Mouse (Mus musculus) CH12.LX (cell line): ENCODE data around the gene Galk2. TPM values are rescaled to one million over a fixed set of nuclear protein-coding genes. Genes with fewer than 3 reads are reported as not detected.
A peak's percentile ranks its signal among the peaks of the same experiment; 100 is the strongest.

Source experiments
- DNase-seq: peaks from one replicate; pipeline ENCODE4 v3.0.0-alpha.2; 2013; ENCODE audit errors: extremely low read depth
- H3K27ac ChIP-seq: 2 replicates; pipeline ENCODE4 v1.5.1; 2012; ENCODE audit warnings: low read depth, mild to moderate bottlenecking, control low read depth, moderate library complexity; ENCODE audit not compliant: insufficient read depth
- H3K27me3 ChIP-seq: replicated peaks from 2 replicates; pipeline ENCODE3; 2012; ENCODE audit warnings: inconsistent platforms
- H3K36me3 ChIP-seq, 2 experiments: replicated peaks in 1 of 2; 2 replicates each; pipeline versions ENCODE3 to v1.6.1; 2012; ENCODE audit warnings: inconsistent platforms in 1 of 2, low read length in 1 of 2, mild to moderate bottlenecking in 1 of 2, mixed read lengths in 1 of 2, moderate library complexity in 1 of 2; ENCODE audit not compliant: control insufficient read depth in 1 of 2, insufficient read depth in 1 of 2
- H3K4me1 ChIP-seq, 2 experiments: 2 replicates each; pipeline ENCODE4 v1.6.1; 2012; ENCODE audit warnings: inconsistent platforms in 1 of 2, moderate library complexity in 1 of 2; ENCODE audit not compliant: insufficient read depth in 2 of 2, control insufficient read depth in 1 of 2
- H3K4me2 ChIP-seq: 2 replicates; pipeline ENCODE4 v1.6.1; 2012; ENCODE audit warnings: low read depth, mild to moderate bottlenecking, control low read depth; ENCODE audit not compliant: poor library complexity, insufficient read depth, severe bottlenecking
- H3K4me3 ChIP-seq, 3 experiments: fragments of 150-350 bp in 1 of 3; sonication (generic) in 1 of 3; replicated peaks in 1 of 3; 2 replicates each; pipeline versions ENCODE3 to v1.5.1; 2011 to 2012; ENCODE audit warnings: low read depth in 2 of 3, low read length in 2 of 3, mild to moderate bottlenecking in 2 of 3, moderate library complexity in 2 of 3, control low read depth in 1 of 3, improper control_type of control experiment in 1 of 3, inconsistent platforms in 1 of 3, mixed read lengths in 1 of 3; ENCODE audit not compliant: poor library complexity in 1 of 3
- H3K79me2 ChIP-seq: replicated peaks from 2 replicates; pipeline ENCODE4 v1.6.1; 2012; ENCODE audit warnings: mild to moderate bottlenecking, moderate library complexity; ENCODE audit not compliant: control insufficient read depth, poor library complexity, insufficient read depth, severe bottlenecking; ENCODE audit errors: extremely low read depth
- H3K9ac ChIP-seq: 2 replicates; pipeline ENCODE4 v1.6.1; 2012; ENCODE audit warnings: low read depth, mild to moderate bottlenecking, control low read depth, moderate library complexity; ENCODE audit not compliant: insufficient read depth
- H3K9me3 ChIP-seq: replicated peaks from 2 replicates; pipeline ENCODE3; 2012; ENCODE audit warnings: low read length, inconsistent platforms, mixed read lengths
- CHD1 ChIP-seq: IDR thresholded peaks from 2 replicates; pipeline ENCODE4 v1.6.1; 2012; ENCODE audit warnings: low read depth, low read length, improper control_type of control experiment, inconsistent platforms
- CHD2 ChIP-seq: IDR thresholded peaks from 2 replicates; pipeline ENCODE4 v1.6.1; 2011; ENCODE audit warnings: low read length, improper control_type of control experiment
- CTCF ChIP-seq, 2 experiments: IDR thresholded peaks in 1 of 2; conservative IDR thresholded peaks in 1 of 2; 2 replicates each; pipeline ENCODE4 v1.5.1; 2011 to 2012; ENCODE audit warnings: low read depth in 2 of 2, low read length in 2 of 2, improper control_type of control experiment in 1 of 2, inconsistent platforms in 1 of 2, mild to moderate bottlenecking in 1 of 2, moderate library complexity in 1 of 2
- ELF1 ChIP-seq: IDR thresholded peaks from 2 replicates; pipeline ENCODE4 v1.6.1; 2014; ENCODE audit warnings: low read depth, mild to moderate bottlenecking, inconsistent platforms, low read length, improper control_type of control experiment
- EP300 ChIP-seq: IDR thresholded peaks from 2 replicates; pipeline ENCODE4 v1.6.1; 2011; ENCODE audit warnings: low read length, improper control_type of control experiment
- MAZ ChIP-seq: IDR thresholded peaks from 2 replicates; pipeline ENCODE4 v1.6.1; 2012; ENCODE audit warnings: low read depth, mild to moderate bottlenecking, inconsistent platforms, low read length, improper control_type of control experiment, moderate library complexity
- POLR2A ChIP-seq: IDR thresholded peaks from 2 replicates; pipeline ENCODE4 v1.6.1; 2011; ENCODE audit warnings: low read depth, mild to moderate bottlenecking, improper control_type of control experiment, low read length
- RAD21 ChIP-seq: IDR thresholded peaks from 2 replicates; pipeline ENCODE4 v1.6.1; 2011; ENCODE audit warnings: low read depth, mild to moderate bottlenecking, low read length, improper control_type of control experiment, moderate library complexity
- SMC3 ChIP-seq: IDR thresholded peaks from 2 replicates; pipeline ENCODE4 v1.6.1; 2011; ENCODE audit warnings: low read depth, low read length, improper control_type of control experiment
- TCF12 ChIP-seq: IDR thresholded peaks from 2 replicates; pipeline ENCODE4 v1.6.1; 2014; ENCODE audit warnings: low read depth, mild to moderate bottlenecking, inconsistent platforms, low read length, improper control_type of control experiment
- USF1 ChIP-seq: IDR thresholded peaks from 2 replicates; pipeline ENCODE4 v1.6.1; 2014; ENCODE audit warnings: low read depth, mild to moderate bottlenecking, inconsistent platforms, low read length, improper control_type of control experiment
- ZMIZ1 ChIP-seq: IDR thresholded peaks from 2 replicates; pipeline ENCODE4 v1.6.1; 2012; ENCODE audit warnings: low read depth, mild to moderate bottlenecking, inconsistent platforms, low read length, improper control_type of control experiment
- ZNF384 ChIP-seq: IDR thresholded peaks from 2 replicates; pipeline ENCODE4 v1.6.1; 2012; ENCODE audit warnings: low read depth, low read length, improper control_type of control experiment, inconsistent platforms
- dilution Hi-C: fragments of 300-500 bp; cut with MboI; formaldehyde crosslinking; loops from 2 replicates; pipeline ENCODE4 v1.14.3; 2020; ENCODE audit warnings: low sequenced_read_pairs; ENCODE audit not compliant: extremely low pct_unique_long_range_greater_than_20kb, extremely low pct_ligation_motif_present
- in situ Hi-C: fragments of 300-500 bp; cut with MboI; formaldehyde crosslinking; loops from 3 replicates; pipeline ENCODE4 v1.14.3; 2019; ENCODE audit warnings: low sequenced_read_pairs, low pct_ligation_motif_present, low pct_unique_long_range_greater_than_20kb, mixed read lengths
- polyA plus RNA-seq: library from polyadenylated mRNA; unstranded; fragments of >175 nt; gene quantifications from 2 replicates; pipeline ENCODE4 v1.2.1, GENCODE M21; 2012; ENCODE audit warnings: low read depth; ENCODE audit not compliant: insufficient read length
- total RNA-seq, 2 experiments: library from RNA; depleted of rRNA; stranded (reverse); fragments of 300-350 nt in 1 of 2; fragments of >200 nt in 1 of 2; gene quantifications; 2 replicates each; pipeline ENCODE4 v1.2.3; 2012 to 2014

Gene Galk2
- total and polyA plus RNA-seq, 3 experiments = 36.7 to 59.9 (median 41.8) TPM

GRCm38 (mm10) chr2:125885891-125886576 is 27.1 kb downstream of the Galk2 start:
- Histone ChIP-seq H3K27me3 (no peaks in the 10 kb centered on the region), H3K36me3 (peaks cover 8 to 30% of the 10 kb centered on the region in 2 experiments), H3K9me3 (no peaks in the 10 kb centered on the region), H3K4me1 (no peaks in the 10 kb centered on the region), H3K4me2 (no peak overlapping the region), H3K79me2 (peaks cover 3% of the 10 kb centered on the region; the same call in 1 of the 2 replicates), H3K4me3 (no peak overlapping the region)
- no peak for DNase-seq
- in situ Hi-C loops = loop anchor here (25.0 kb wide), 2 partner anchors 151 to 476 kb away; partner anchors contain the start of gene Fgf7
- no peak for TF ChIP-seq EP300
- TF ChIP-seq, all 38 proteins: peak for 0
- no peak overlapping the region for H3K27ac ChIP-seq
- no peak overlapping the region for H3K9ac ChIP-seq
- dilution Hi-C loops = no loop called here

GRCm38 (mm10) chr2:125893096-125893495 is 34.2 kb downstream of the Galk2 start:
- no peak overlapping the region for H3K4me2 ChIP-seq
- dilution Hi-C loops (no loop called here), in situ Hi-C loops (loop anchor here (25.0 kb wide), 2 partner anchors 144 to 469 kb away; partner anchors contain the start of gene Fgf7)
- TF ChIP-seq MAZ = peak; percentile 50; the same call in 1 of the 2 replicates
- TF ChIP-seq POLR2A = no peak
- TF ChIP-seq CTCF (conservative IDR thresholded peaks at IDR 0.05 in 1 of 2, IDR thresholded peaks at IDR 0.05 in 1 of 2; ENCODE audit: low read depth in 2 of 2, low read length in 2 of 2) = peak in 1 of 2 experiments; percentile 68; a peak in 2 of 4 replicates
- TF ChIP-seq ZMIZ1 = no peak
- TF ChIP-seq ZNF384 = peak; percentile 93
- peak; percentile 66 for TF ChIP-seq RAD21
- peak; percentile 52 for TF ChIP-seq SMC3
- TF ChIP-seq ELF1 = no peak
- no peak for TF ChIP-seq CHD1
- no peaks in the 10 kb centered on the region for H3K9me3 ChIP-seq
- H3K9ac ChIP-seq = no peak overlapping the region
- H3K27me3 ChIP-seq = no peaks in the 10 kb centered on the region
- peaks cover 0 to 11% of the 10 kb centered on the region in 2 experiments; a peak in 1 of 4 replicates for H3K4me1 ChIP-seq
- H3K79me2 ChIP-seq = no peaks in the 10 kb centered on the region
- H3K27ac ChIP-seq = no peak overlapping the region
- DNase-seq = peak; percentile 27
- peaks cover 14 to 56% of the 10 kb centered on the region in 2 experiments for H3K36me3 ChIP-seq
- H3K4me3 ChIP-seq = no peak overlapping the region

GRCm38 (mm10) chr2:125895099-125895498 is 36.2 kb downstream of the Galk2 start:
- Histone ChIP-seq H3K9me3 (no peaks in the 10 kb centered on the region), H3K9ac (no peak overlapping the region), H3K4me1 (peaks cover 0 to 11% of the 10 kb centered on the region in 2 experiments; a peak in 1 of 4 replicates), H3K27ac (no peak overlapping the region), H3K4me3 (no peak overlapping the region), H3K36me3 (peaks cover 12 to 54% of the 10 kb centered on the region in 2 experiments), H3K79me2 (no peaks in the 10 kb centered on the region), H3K27me3 (no peaks in the 10 kb centered on the region), H3K4me2 (no peak overlapping the region)
- TF ChIP-seq TCF12 (no peak), USF1 (no peak), CHD2 (no peak)
- dilution Hi-C loops (no loop called here), in situ Hi-C loops (loop anchor here (25.0 kb wide), 2 partner anchors 142 to 467 kb away; partner anchors contain the start of gene Fgf7)
- no peak for DNase-seq
